Mouse (Mus musculus) intestine, embryonic 15.5 days (tissue): Measurements from ENCODE around the gene Traf7. TPM values are rescaled to one million over a fixed set of nuclear protein-coding genes. Genes with fewer than 3 reads are reported as not detected.

Experiments
- ATAC-seq: fragments of 200-750 bp; cut with Nextera tagmentation; 2 replicates; pipeline ENCODE4 v1.8.0; 2017; ENCODE audit warnings: moderate TSS enrichment, moderate library complexity
- H3K27ac ChIP-seq: fragments of 300-500 bp; sonication (generic); 2 replicates; pipeline ENCODE4 v1.5.1; 2015; ENCODE audit warnings: mild to moderate bottlenecking, inconsistent platforms
- H3K27me3 ChIP-seq: fragments of 300-500 bp; sonication (generic); replicated peaks from 2 replicates; pipeline ENCODE4 v1.6.1; 2015; ENCODE audit warnings: inconsistent platforms
- H3K36me3 ChIP-seq: fragments of 300-500 bp; sonication (generic); 2 replicates; pipeline ENCODE4 v1.6.1; 2015; ENCODE audit warnings: inconsistent platforms
- H3K4me1 ChIP-seq: fragments of 300-500 bp; sonication (generic); replicated peaks from 2 replicates; pipeline ENCODE4 v1.6.1; 2015; ENCODE audit warnings: inconsistent platforms
- H3K4me2 ChIP-seq: fragments of 300-500 bp; sonication (generic); replicated peaks from 2 replicates; pipeline ENCODE4 v1.6.1; 2015; ENCODE audit warnings: mild to moderate bottlenecking, inconsistent platforms
- H3K4me3 ChIP-seq: fragments of 300-500 bp; sonication (generic); replicated peaks from 2 replicates; pipeline ENCODE4 v1.5.1; 2015; ENCODE audit warnings: inconsistent platforms
- H3K9ac ChIP-seq: fragments of 300-500 bp; sonication (generic); 2 replicates; pipeline ENCODE4 v1.6.1; 2015; ENCODE audit warnings: inconsistent platforms
- H3K9me3 ChIP-seq: fragments of 300-500 bp; sonication (generic); 2 replicates; pipeline ENCODE4 v1.6.1; 2016; ENCODE audit warnings: inconsistent platforms
- WGBS: fragments of 180-500 bp; shearing (Covaris S2); methylation state at CpG from one replicate; pipeline ENCODE4 v1.1.7; 2015; 5-methylcytosine and 5-hydroxymethylcytosine counted together
- polyA plus RNA-seq: library from polyadenylated mRNA; unstranded; fragments of >200 nt; fragmentation: Nextera tagmentation; extraction: Ambion mirVana; gene quantifications from 2 replicates; pipeline ENCODE4 v1.2.1, GENCODE M21; 2015

The Traf7 gene
- polyA plus RNA-seq, 1 experiment from 2014 or later = 81.6 TPM

GRCm38 (mm10) chr17:24495443-24495842 lies 32.3 kb downstream of the Traf7 start:
- Histone ChIP-seq H3K4me1 (no peaks in the 10 kb centered on the region), H3K27me3 (0 out of 2 replicates have a peak, but pooled peaks cover 4% of the 10 kb centered on the region), H3K36me3 (no peaks in the 10 kb centered on the region), H3K4me3 (no peak overlapping the region), H3K9me3 (no peaks in the 10 kb centered on the region), H3K27ac (no peak overlapping the region), H3K4me2 (no peak overlapping the region), H3K9ac (no peak overlapping the region)
- WGBS = 70% methylated on average over 3 of the region's 3 CpGs
- no peak for ATAC-seq

GRCm38 (mm10) chr17:24494627-24495335 lies 33.0 kb downstream of the Traf7 start:
- Histone ChIP-seq H3K36me3 (no peaks in the 10 kb centered on the region), H3K27ac (no peak overlapping the region), H3K27me3 (peaks cover 8% of the 10 kb centered on the region; the same call in 1 of the 2 replicates), H3K4me2 (no peak overlapping the region), H3K4me3 (no peak overlapping the region), H3K9ac (no peak overlapping the region), H3K9me3 (no peaks in the 10 kb centered on the region), H3K4me1 (no peaks in the 10 kb centered on the region)
- ATAC-seq = no peak
- 49% methylated on average over 2 of the region's 2 CpGs for WGBS

GRCm38 (mm10) chr17:24490399-24490798 lies 37.3 kb downstream of the Traf7 start:
- Histone ChIP-seq H3K4me1 (peaks cover 15% of the 10 kb centered on the region), H3K27ac (no peak overlapping the region), H3K4me2 (no peak overlapping the region), H3K9me3 (no peaks in the 10 kb centered on the region), H3K36me3 (no peaks in the 10 kb centered on the region), H3K4me3 (no peak overlapping the region), H3K27me3 (peaks cover 36% of the 10 kb centered on the region), H3K9ac (no peak overlapping the region)
- ATAC-seq = no peak
- WGBS = 72% methylated on average over 4 of the region's 4 CpGs

GRCm38 (mm10) chr17:24489265-24490030 lies 38.3 kb downstream of the Traf7 start:
- peak; percentile 24 for ATAC-seq
- Histone ChIP-seq H3K9me3 (no peaks in the 10 kb centered on the region), H3K9ac (peak overlapping the region; percentile 73), H3K4me3 (peak overlapping the region; percentile 69), H3K27ac (no peak overlapping the region), H3K4me2 (peak overlapping the region; percentile 100), H3K27me3 (peaks cover 36% of the 10 kb centered on the region), H3K4me1 (peaks cover 16% of the 10 kb centered on the region), H3K36me3 (no peaks in the 10 kb centered on the region)
- WGBS = 25% methylated on average over 19 of the region's 19 CpGs

GRCm38 (mm10) chr17:24488662-24489264 lies 39.0 kb downstream of the Traf7 start:
- Histone ChIP-seq H3K27ac (peak overlapping the region; percentile 32; the same call in 1 of the 2 replicates), H3K9me3 (no peaks in the 10 kb centered on the region), H3K27me3 (peaks cover 36% of the 10 kb centered on the region), H3K9ac (peak overlapping the region; percentile 73), H3K4me1 (peaks cover 16% of the 10 kb centered on the region), H3K4me3 (peak overlapping the region; percentile 69), H3K36me3 (no peaks in the 10 kb centered on the region), H3K4me2 (peak overlapping the region; percentile 100)
- peak; percentile 65 for ATAC-seq
- 0% methylated on average over 79 of the region's 81 CpGs for WGBS

GRCm38 (mm10) chr17:24488186-24488661 lies 39.5 kb downstream of the Traf7 start, which contains the start of gene Caskin1:
Caskin1 (plus strand) TSS chr17:24488601.
- Histone ChIP-seq H3K9ac (peak within 1 kb of the TSS; percentile 73), H3K4me1 (peaks cover 16% of the 10 kb centered on the region), H3K27me3 (peaks cover 36% of the 10 kb centered on the region), H3K9me3 (no peaks in the 10 kb centered on the region), H3K4me3 (peak within 1 kb of the TSS; percentile 69), H3K4me2 (peak within 1 kb of the TSS; percentile 100), H3K36me3 (no peaks in the 10 kb centered on the region), H3K27ac (peak within 1 kb of the TSS; percentile 32; the same call in 1 of the 2 replicates)
- under 1% methylated on average over 45 of the region's 45 CpGs for WGBS
- peak; percentile 60 for ATAC-seq

- Histone ChIP-seq H3K9ac (no peak overlapping the region), H3K27me3 (peaks cover 31% of the 10 kb centered on the region), H3K4me2 (no peak overlapping the region), H3K36me3 (no peaks in the 10 kb centered on the region), H3K9me3 (no peaks in the 10 kb centered on the region), H3K4me3 (no peak overlapping the region), H3K4me1 (peaks cover 19% of the 10 kb centered on the region), H3K27ac (no peak overlapping the region)
- no peak for ATAC-seq
- WGBS = 46% methylated on average over 11 of the region's 11 CpGs
Measured at GRCm38 (mm10) chr17:24485090-24485860, 42.5 kb downstream of the Traf7 start.

- WGBS = 84% methylated on average over 3 of the region's 3 CpGs
- Histone ChIP-seq H3K27me3 (peaks cover 16% of the 10 kb centered on the region), H3K4me3 (no peak overlapping the region), H3K36me3 (no peaks in the 10 kb centered on the region), H3K27ac (no peak overlapping the region), H3K9me3 (no peaks in the 10 kb centered on the region), H3K9ac (no peak overlapping the region), H3K4me1 (peaks cover 16% of the 10 kb centered on the region), H3K4me2 (no peak overlapping the region)
- ATAC-seq = no peak
Measured at GRCm38 (mm10) chr17:24483495-24483894, 44.2 kb downstream of the Traf7 start.

- Histone ChIP-seq H3K9me3 (no peaks in the 10 kb centered on the region), H3K27ac (no peak overlapping the region), H3K27me3 (no peaks in the 10 kb centered on the region), H3K9ac (no peak overlapping the region), H3K36me3 (0 out of 2 replicates have a peak, but pooled peaks cover 4% of the 10 kb centered on the region), H3K4me2 (no peak overlapping the region), H3K4me3 (no peak overlapping the region), H3K4me1 (peaks cover 20% of the 10 kb centered on the region)
- no peak for ATAC-seq
- WGBS = 89% methylated on average over 20 of the region's 20 CpGs
Measured at GRCm38 (mm10) chr17:24481027-24481815, 46.5 kb downstream of the Traf7 start.

GRCm38 (mm10) chr17:24480201-24480826 lies 47.4 kb downstream of the Traf7 start:
- no peaks in the 10 kb centered on the region for H3K9me3 ChIP-seq
- H3K4me3 ChIP-seq = no peak overlapping the region
- ATAC-seq = no peak
- peaks cover 11% of the 10 kb centered on the region for H3K36me3 ChIP-seq
- WGBS = 32% methylated on average over 3 of the region's 3 CpGs
- no peaks in the 10 kb centered on the region for H3K27me3 ChIP-seq
- H3K27ac ChIP-seq = 0 out of 2 replicates have a peak overlapping the region, but pooled peaks have one; percentile 10
- H3K4me2 ChIP-seq = no peak overlapping the region
- peaks cover 17% of the 10 kb centered on the region for H3K4me1 ChIP-seq
- no peak overlapping the region for H3K9ac ChIP-seq

- Histone ChIP-seq H3K9ac (no peak overlapping the region), H3K4me1 (peaks cover 18% of the 10 kb centered on the region), H3K27me3 (no peaks in the 10 kb centered on the region), H3K4me3 (peak overlapping the region; percentile 70), H3K9me3 (no peaks in the 10 kb centered on the region), H3K27ac (no peak overlapping the region), H3K36me3 (peaks cover 20% of the 10 kb centered on the region), H3K4me2 (no peak overlapping the region)
- 18% methylated on average over 1 of the region's 1 CpGs for WGBS
- ATAC-seq = no peak
Measured at GRCm38 (mm10) chr17:24479431-24479830, 48.3 kb downstream of the Traf7 start.
